In genomic region chr16:57532081-57532493, GRCm38 (mm10) we compare ENCODE assay signal across 14 mouse cellular contexts.
DNase-seq lines count a peak whose midpoint lies in the region; ATAC-seq lines count a peak whose summit lies in the region.
"Had no signal": no experiment of that assay in that cellular context is flagged by ENCODE, and none has a peak within 500 bp of the region (broad histone marks: within the 10 kb centered on the region; RNA-seq: fewer than 3 reads in every experiment).

No protein-coding gene starts in this region.

- no peaks in the 10 kb centered on the region for H3K27me3 ChIP-seq in heart, embryonic 15.5 days
- H3K27me3 ChIP-seq in heart, embryonic 11.5 days (ENCODE audit: control insufficient read depth, insufficient read depth, low read length), result no peaks in the 10 kb centered on the region
- H3K27me3 ChIP-seq in embryonic facial prominence, embryonic 11.5 days (ENCODE audit: control insufficient read depth, insufficient read depth, low read length), result no peaks in the 10 kb centered on the region
- H3K27me3 ChIP-seq: embryonic facial prominence, embryonic 15.5 days; liver, embryonic 13.5 days; neural tube, embryonic 12.5 days had no signal

- peak; percentile 23 for DNase-seq in retina, postnatal 1 day
- no peak for DNase-seq in retina, embryonic 14.5 days (ENCODE audit: low spot score)
- peak; percentile 49 for DNase-seq in embryonic facial prominence, embryonic 11.5 days (ENCODE audit: low spot score)
- DNase-seq in mesoderm, embryonic 11.5 days (ENCODE audit: low read depth, low spot score), result peak; percentile 59
- DNase-seq in thymus, postnatal 14 days, result no peak
- no peak for DNase-seq in cerebellum, postnatal 14 days
- DNase-seq: layer of hippocampus, postnatal 36 days; liver, embryonic 13.5 days had no signal

- H3K4me1 ChIP-seq in heart, embryonic 15.5 days (replicated peaks), result peaks cover 14% of the 10 kb centered on the region
- peaks cover 4% of the 10 kb centered on the region; the same call in 1 of the 2 replicates for H3K4me1 ChIP-seq in heart, embryonic 11.5 days (ENCODE audit: control insufficient read depth, insufficient read depth, low read length)
- H3K4me1 ChIP-seq in embryonic facial prominence, embryonic 11.5 days (ENCODE audit: control insufficient read depth, insufficient read depth, low read length), result no peaks in the 10 kb centered on the region
- H3K4me1 ChIP-seq: midbrain, embryonic 10.5 days had no signal

- no peak overlapping the region for H3K4me3 ChIP-seq in heart, embryonic 15.5 days
- no peak overlapping the region for H3K4me3 ChIP-seq in heart, embryonic 11.5 days (ENCODE audit: low read depth, low read length)
- no peak overlapping the region for H3K4me3 ChIP-seq in embryonic facial prominence, embryonic 11.5 days (ENCODE audit: low read depth, low read length)
- H3K4me3 ChIP-seq: embryonic facial prominence, embryonic 15.5 days; liver, embryonic 13.5 days; midbrain, embryonic 10.5 days; neural tube, embryonic 12.5 days had no signal

- H3K36me3 ChIP-seq in heart, embryonic 15.5 days, result no peaks in the 10 kb centered on the region
- H3K36me3 ChIP-seq in heart, embryonic 11.5 days (ENCODE audit: control insufficient read depth, insufficient read depth, low read length), result no peaks in the 10 kb centered on the region
- H3K36me3 ChIP-seq in embryonic facial prominence, embryonic 11.5 days (replicated peaks; ENCODE audit: control insufficient read depth, insufficient read depth, low read depth, low read length), result no peaks in the 10 kb centered on the region
- H3K36me3 ChIP-seq: embryonic facial prominence, embryonic 15.5 days; liver, embryonic 13.5 days; midbrain, embryonic 10.5 days; neural tube, embryonic 12.5 days had no signal

- 45% methylated on average over 6 of the region's 6 CpGs for WGBS in heart, embryonic 15.5 days
- 47% methylated on average over 6 of the region's 6 CpGs for WGBS in heart, embryonic 11.5 days (ENCODE audit: insufficient replicate concordance)
- WGBS in embryonic facial prominence, embryonic 11.5 days, result 18% methylated on average over 6 of the region's 6 CpGs

- H3K27ac ChIP-seq in heart, embryonic 15.5 days, result 0 out of 2 replicates have a peak overlapping the region, but pooled peaks have one; percentile 44
- H3K27ac ChIP-seq in heart, embryonic 11.5 days (ENCODE audit: low read depth, low read length), result no peak overlapping the region
- no peak overlapping the region for H3K27ac ChIP-seq in embryonic facial prominence, embryonic 11.5 days (replicated peaks; ENCODE audit: low read depth, low read length)
- H3K27ac ChIP-seq: embryonic facial prominence, embryonic 15.5 days; kidney, postnatal 0 days; liver, embryonic 13.5 days; midbrain, embryonic 10.5 days; neural tube, embryonic 12.5 days had no signal

- no peaks in the 10 kb centered on the region for H3K9me3 ChIP-seq in heart, embryonic 15.5 days (replicated peaks)
- H3K9me3 ChIP-seq in heart, embryonic 11.5 days (replicated peaks; ENCODE audit: control insufficient read depth, low read length), result no peaks in the 10 kb centered on the region
- H3K9me3 ChIP-seq in embryonic facial prominence, embryonic 11.5 days (replicated peaks; ENCODE audit: control insufficient read depth, low read length), result no peaks in the 10 kb centered on the region
- H3K9me3 ChIP-seq: embryonic facial prominence, embryonic 15.5 days; liver, embryonic 13.5 days; midbrain, embryonic 10.5 days; neural tube, embryonic 12.5 days had no signal

- no peak for ATAC-seq in heart, embryonic 15.5 days (replicated peaks; ENCODE audit: insufficient number of reproducible peaks, insufficient read depth, low FRiP score, low read depth)
- no peak for ATAC-seq in heart, embryonic 11.5 days (replicated peaks; ENCODE audit: insufficient number of reproducible peaks, low FRiP score, low TSS enrichment)
- ATAC-seq in embryonic facial prominence, embryonic 11.5 days (replicated peaks; ENCODE audit: insufficient number of reproducible peaks, low FRiP score, low TSS enrichment, low read depth), result no peak; the same call in 1 of the 2 replicates

- H3K9ac ChIP-seq in heart, embryonic 15.5 days, result no peak overlapping the region
- no peak overlapping the region for H3K9ac ChIP-seq in heart, embryonic 11.5 days (ENCODE audit: low read depth, low read length)
- H3K9ac ChIP-seq in embryonic facial prominence, embryonic 11.5 days (replicated peaks; ENCODE audit: low read length), result no peak overlapping the region
- H3K9ac ChIP-seq: embryonic facial prominence, embryonic 15.5 days; liver, embryonic 13.5 days; neural tube, embryonic 12.5 days had no signal

- H3K4me2 ChIP-seq in heart, embryonic 15.5 days, result no peak overlapping the region
- H3K4me2 ChIP-seq in heart, embryonic 11.5 days, result no peak overlapping the region
- H3K4me2 ChIP-seq in embryonic facial prominence, embryonic 11.5 days (ENCODE audit: low read depth, low read length), result no peak overlapping the region
- H3K4me2 ChIP-seq: embryonic facial prominence, embryonic 15.5 days; liver, embryonic 13.5 days; neural tube, embryonic 12.5 days had no signal

Comparison
In these comparisons a context has a peak if more than half of its experiments do, and no peak if none do; other contexts are left out.
1. DNase-seq: peak in retina, postnatal 1 day (single experiment), embryonic facial prominence, embryonic 11.5 days (single experiment) and mesoderm, embryonic 11.5 days (single experiment); none in retina, embryonic 14.5 days (single experiment), thymus, postnatal 14 days (single experiment) and cerebellum, postnatal 14 days (0 of 2).